ENCODE assay signal across 9 mouse cellular contexts in the genomic region with DNA sequence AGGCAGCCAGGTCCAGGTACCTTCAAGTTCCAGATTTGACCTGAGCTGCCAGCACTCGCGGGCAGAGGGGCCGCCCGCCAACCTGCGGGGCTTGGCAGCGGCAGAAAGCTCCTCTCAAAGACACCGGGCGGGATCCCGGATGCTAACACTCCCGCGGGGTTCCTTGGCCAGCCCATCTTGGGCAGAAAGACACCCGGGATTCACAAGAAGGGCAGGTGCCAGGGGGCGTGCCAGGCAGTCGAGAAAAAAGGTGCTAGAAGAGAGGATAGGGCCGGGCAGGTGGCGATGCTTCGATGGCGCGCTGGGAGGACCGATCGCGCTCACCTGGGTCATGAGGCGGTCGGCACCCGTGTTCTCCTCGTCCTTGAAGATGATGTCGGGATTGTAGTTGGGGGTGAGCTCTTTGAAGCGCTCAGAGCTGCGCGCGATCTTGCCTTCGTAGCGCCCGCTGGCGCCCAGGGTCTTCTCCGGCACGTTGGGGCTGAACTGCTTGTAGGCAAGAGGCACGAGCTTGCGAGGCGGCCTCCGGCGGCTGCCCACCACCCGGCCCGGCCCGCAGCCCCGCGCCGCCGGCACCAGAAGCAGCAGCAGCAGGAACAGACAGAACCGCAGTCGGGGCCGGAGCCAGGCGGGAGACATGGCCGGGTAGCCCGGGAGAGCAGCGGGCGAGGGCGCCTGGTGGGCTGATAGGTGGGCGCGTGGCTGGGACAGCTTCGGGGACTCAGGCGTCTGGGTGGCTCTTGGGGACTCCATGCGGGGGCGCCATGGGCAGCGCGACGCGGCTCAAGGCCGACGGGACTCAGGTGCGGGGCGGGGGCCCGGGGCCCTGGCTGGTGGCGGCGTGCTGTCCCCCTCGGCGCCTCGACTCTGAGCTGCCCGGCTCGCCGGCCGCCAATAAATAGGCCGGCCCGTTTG. TPM values are rescaled to one million over a fixed set of nuclear protein-coding genes. Genes with fewer than 3 reads are reported as not detected.
A peak's percentile ranks its signal among the peaks of the same experiment; 100 is the strongest.
DNase-seq lines count a peak whose midpoint lies in the region; ATAC-seq and TF ChIP-seq lines count a peak whose summit lies in the region.
"Had no signal": no experiment of that assay in that cellular context is flagged by ENCODE, and none has a peak within 500 bp of the region (broad histone marks: within the 10 kb centered on the region; RNA-seq: fewer than 3 reads in every experiment).

No protein-coding gene starts in this region.

- H3K4me2 ChIP-seq in heart, embryonic 15.5 days, result peak overlapping the region; percentile 77
- peak overlapping the region; percentile 61 for H3K4me2 ChIP-seq in embryonic facial prominence, embryonic 15.5 days (replicated peaks)
- peak overlapping the region; percentile 72 for H3K4me2 ChIP-seq in kidney, embryonic 15.5 days
- H3K4me2 ChIP-seq in midbrain, postnatal 0 days (ENCODE audit: low read depth, low read length, poor library complexity, severe bottlenecking), result peak overlapping the region; percentile 51

- H3K9me3 ChIP-seq in heart, embryonic 15.5 days (replicated peaks), result no peaks in the 10 kb centered on the region
- no peaks in the 10 kb centered on the region for H3K9me3 ChIP-seq in embryonic facial prominence, embryonic 15.5 days (replicated peaks)
- no peaks in the 10 kb centered on the region for H3K9me3 ChIP-seq in kidney, embryonic 15.5 days (replicated peaks)
- no peaks in the 10 kb centered on the region for H3K9me3 ChIP-seq in midbrain, postnatal 0 days (ENCODE audit: low read length)

- TF ChIP-seq CTCF in midbrain, postnatal 0 days (IDR thresholded peaks at IDR 0.05), result no peak
- TF ChIP-seq CTCF in thymus, adult 2 months (IDR thresholded peaks at IDR 0.05; ENCODE audit: borderline replicate concordance, control insufficient read depth, extremely low read depth, insufficient read depth, low read length, poor library complexity), result no peak

- peak overlapping the region; percentile 45 for H3K4me3 ChIP-seq in heart, embryonic 15.5 days
- peak overlapping the region; percentile 41 for H3K4me3 ChIP-seq in embryonic facial prominence, embryonic 15.5 days (replicated peaks)
- H3K4me3 ChIP-seq in kidney, embryonic 15.5 days (replicated peaks), result peak overlapping the region; percentile 45
- H3K4me3 ChIP-seq in midbrain, postnatal 0 days (ENCODE audit: low read depth, low read length), result peak overlapping the region; percentile 25
- no peak overlapping the region for H3K4me3 ChIP-seq in thymus, adult 2 months (ENCODE audit: control insufficient read depth, insufficient read depth, low read length)

- H3K27ac ChIP-seq in heart, embryonic 15.5 days, result no peak overlapping the region
- H3K27ac ChIP-seq in embryonic facial prominence, embryonic 15.5 days (replicated peaks), result no peak overlapping the region
- no peak overlapping the region for H3K27ac ChIP-seq in kidney, embryonic 15.5 days
- H3K27ac ChIP-seq in midbrain, postnatal 0 days (ENCODE audit: low read depth, low read length), result no peak overlapping the region
- H3K27ac ChIP-seq in thymus, adult 2 months (ENCODE audit: control insufficient read depth, insufficient read depth, low read length), result no peak overlapping the region

- TF ChIP-seq POLR2A in thymus, adult 2 months (IDR thresholded peaks at IDR 0.05; ENCODE audit: control insufficient read depth, extremely low read depth, insufficient read depth, low read length, poor library complexity), result no peak

- no peak for DNase-seq in heart, adult 18-20 months
- no peak for DNase-seq in midbrain, postnatal 0 days (ENCODE audit: low spot score)
- DNase-seq in thymus, adult 2 months, result no peak
- DNase-seq in layer of hippocampus, postnatal 36 days, result no peak

- peaks cover 44% of the 10 kb centered on the region for H3K4me1 ChIP-seq in heart, embryonic 15.5 days (replicated peaks)
- H3K4me1 ChIP-seq in embryonic facial prominence, embryonic 15.5 days, result peaks cover 35% of the 10 kb centered on the region
- H3K4me1 ChIP-seq in kidney, embryonic 15.5 days, result peaks cover 45% of the 10 kb centered on the region
- H3K4me1 ChIP-seq in midbrain, postnatal 0 days (ENCODE audit: insufficient read depth, low read length), result peaks cover 19% of the 10 kb centered on the region; the same call in 1 of the 2 replicates
- no peaks in the 10 kb centered on the region for H3K4me1 ChIP-seq in thymus, adult 2 months (replicated peaks; ENCODE audit: control insufficient read depth, insufficient read depth, low read length)

- WGBS in heart, embryonic 15.5 days, result 2% methylated on average over 78 of the region's 84 CpGs
- under 1% methylated on average over 84 of the region's 84 CpGs for WGBS in embryonic facial prominence, embryonic 15.5 days
- 1% methylated on average over 79 of the region's 84 CpGs for WGBS in kidney, embryonic 15.5 days
- 1% methylated on average over 73 of the region's 84 CpGs for WGBS in midbrain, postnatal 0 days
- 4% methylated on average over 84 of the region's 84 CpGs for WGBS in thymus, adult 2 months

- H3K27me3 ChIP-seq in heart, embryonic 15.5 days, result peaks cover 97% of the 10 kb centered on the region
- H3K27me3 ChIP-seq in embryonic facial prominence, embryonic 15.5 days, result peaks cover 96% of the 10 kb centered on the region
- peaks cover 98% of the 10 kb centered on the region for H3K27me3 ChIP-seq in kidney, embryonic 15.5 days
- peaks cover 84% of the 10 kb centered on the region for H3K27me3 ChIP-seq in midbrain, postnatal 0 days (ENCODE audit: insufficient read depth, low read length)
- H3K27me3 ChIP-seq in thymus, adult 2 months (ENCODE audit: control insufficient read depth, insufficient read depth, low read length), result peaks cover 8% of the 10 kb centered on the region; the same call in 1 of the 2 replicates

- ATAC-seq in heart, embryonic 15.5 days (replicated peaks; ENCODE audit: insufficient number of reproducible peaks, insufficient read depth, low FRiP score, low read depth), result no peak
- ATAC-seq in embryonic facial prominence, embryonic 15.5 days (ENCODE audit: insufficient number of reproducible peaks, low FRiP score, low TSS enrichment, low read depth), result no peak
- no peak for ATAC-seq in kidney, embryonic 15.5 days (replicated peaks; ENCODE audit: low FRiP score)
- ATAC-seq in midbrain, postnatal 0 days (ENCODE audit: low FRiP score), result no peak
- no peak for ATAC-seq in megakaryocyte, adult 5-6 weeks (ENCODE audit: poor library complexity, severe bottlenecking)

- no peaks in the 10 kb centered on the region for H3K36me3 ChIP-seq in heart, embryonic 15.5 days
- H3K36me3 ChIP-seq in embryonic facial prominence, embryonic 15.5 days, result no peaks in the 10 kb centered on the region
- no peaks in the 10 kb centered on the region for H3K36me3 ChIP-seq in kidney, embryonic 15.5 days
- no peaks in the 10 kb centered on the region for H3K36me3 ChIP-seq in midbrain, postnatal 0 days (ENCODE audit: insufficient read depth, low read length)
- no peaks in the 10 kb centered on the region for H3K36me3 ChIP-seq in thymus, adult 2 months (ENCODE audit: control insufficient read depth, insufficient read depth, low read length)

- 0 out of 2 replicates have a peak overlapping the region, but pooled peaks have one; percentile 16 for H3K9ac ChIP-seq in heart, embryonic 15.5 days
- H3K9ac ChIP-seq in embryonic facial prominence, embryonic 15.5 days, result no peak overlapping the region
- H3K9ac ChIP-seq in kidney, embryonic 15.5 days, result peak overlapping the region; percentile 36
- H3K9ac ChIP-seq in midbrain, postnatal 0 days (replicated peaks; ENCODE audit: low read length, poor library complexity, severe bottlenecking), result 0 out of 2 replicates have a peak overlapping the region, but pooled peaks have one; percentile 24

RNA-seq across cellular contexts. Expression of gene Ihh, which starts 0.6 kb away (rescaled TPM):
- polyA plus RNA-seq in heart, embryonic 15.5 days (2015; fragmentation: Nextera tagmentation; extraction: Ambion mirVana), result 0.09 and 0.13 TPM in 2 replicates
- total RNA-seq in heart, adult 18-20 months (2021), result under 1 TPM; 0.20 to 0.41 TPM
- polyA plus RNA-seq in embryonic facial prominence, embryonic 15.5 days (2015; fragmentation: Nextera tagmentation; extraction: Ambion mirVana), result 1.6 and 1.7 TPM in 2 replicates
- polyA plus RNA-seq in kidney, embryonic 15.5 days (2015; fragmentation: Nextera tagmentation; extraction: Ambion mirVana), result 2.2 and 2.9 TPM in 2 replicates
- total RNA-seq in midbrain, postnatal 0 days (2014; rRNA removed), result 0.16 and 1.2 TPM in 2 replicates
- 0.21 TPM in 2 replicates for polyA plus RNA-seq in midbrain, postnatal 0 days (2015; fragmentation: Nextera tagmentation; extraction: Ambion mirVana)
- 0.11 TPM in 1 of 2 replicates, not detected in the other for total RNA-seq in megakaryocyte, adult 5-6 weeks (2015)
- not detected in 2 replicates for total RNA-seq in megakaryocyte, adult 5-6 weeks (2017)
- polyA plus RNA-seq in thymus, adult 2 months (2012; rRNA removed), result 0.75 and 0.94 TPM in 2 replicates
- under 1 TPM; 0.30 to 0.32 TPM for total RNA-seq in layer of hippocampus, postnatal 36 days (2021)

RNA-seq across cellular contexts. Expression of gene Cfap65, which starts 15.4 kb away (rescaled TPM):
- polyA plus RNA-seq in heart, embryonic 15.5 days (2015; fragmentation: Nextera tagmentation; extraction: Ambion mirVana), result 0.08 TPM in 1 of 2 replicates, not detected in the other
- under 1 TPM in 1 of 2 experiments, not detected in 1; 0.33 TPM for total RNA-seq in heart, adult 18-20 months (2021)
- polyA plus RNA-seq in embryonic facial prominence, embryonic 15.5 days (2015; fragmentation: Nextera tagmentation; extraction: Ambion mirVana), result 2.2 and 4.1 TPM in 2 replicates
- 0.03 TPM in 1 of 2 replicates, not detected in the other for polyA plus RNA-seq in kidney, embryonic 15.5 days (2015; fragmentation: Nextera tagmentation; extraction: Ambion mirVana)
- total RNA-seq in midbrain, postnatal 0 days (2014; rRNA removed), result 4.0 and 4.1 TPM in 2 replicates
- 0.94 and 1.5 TPM in 2 replicates for polyA plus RNA-seq in midbrain, postnatal 0 days (2015; fragmentation: Nextera tagmentation; extraction: Ambion mirVana)
- total RNA-seq in megakaryocyte, adult 5-6 weeks (2015), result not detected in 2 replicates
- total RNA-seq in megakaryocyte, adult 5-6 weeks (2017), result not detected in 2 replicates
- 0.48 and 0.69 TPM in 2 replicates for polyA plus RNA-seq in thymus, adult 2 months (2012; rRNA removed)
- total RNA-seq in layer of hippocampus, postnatal 36 days (2021), result 1 to 10 TPM; 1.5 to 1.8 TPM
- polyA plus RNA-seq: Patski had no signal

RNA-seq across cellular contexts. Expression of gene Cryba2, which starts 57.9 kb away (rescaled TPM):
- polyA plus RNA-seq in heart, embryonic 15.5 days (2015; fragmentation: Nextera tagmentation; extraction: Ambion mirVana), result not detected in 2 replicates
- total RNA-seq in heart, adult 18-20 months (2021), result not detected
- 0.63 and 1.8 TPM in 2 replicates for polyA plus RNA-seq in embryonic facial prominence, embryonic 15.5 days (2015; fragmentation: Nextera tagmentation; extraction: Ambion mirVana)
- not detected in 2 replicates for polyA plus RNA-seq in kidney, embryonic 15.5 days (2015; fragmentation: Nextera tagmentation; extraction: Ambion mirVana)
- not detected in 2 replicates for total RNA-seq in midbrain, postnatal 0 days (2014; rRNA removed)
- polyA plus RNA-seq in midbrain, postnatal 0 days (2015; fragmentation: Nextera tagmentation; extraction: Ambion mirVana), result 0.49 and 0.80 TPM in 2 replicates
- not detected in 2 replicates for total RNA-seq in megakaryocyte, adult 5-6 weeks (2015)
- not detected in 2 replicates for total RNA-seq in megakaryocyte, adult 5-6 weeks (2017)
- 1.0 and 1.5 TPM in 2 replicates for polyA plus RNA-seq in thymus, adult 2 months (2012; rRNA removed)
- total RNA-seq in layer of hippocampus, postnatal 36 days (2021), result not detected
- polyA plus RNA-seq: Patski had no signal
